Mouse (Mus musculus) right cerebral cortex, postnatal 10 days (tissue): Measurements from ENCODE around the gene Stx1a.
A peak's percentile ranks its signal among the peaks of the same experiment; 100 is the strongest.

Experiments
- DNase-seq, 2 experiments: peaks; one replicate each; pipeline ENCODE4 v3.0.0; 2021; ENCODE audit warnings: low spot score in 2 of 2

The Stx1a gene

DNA sequence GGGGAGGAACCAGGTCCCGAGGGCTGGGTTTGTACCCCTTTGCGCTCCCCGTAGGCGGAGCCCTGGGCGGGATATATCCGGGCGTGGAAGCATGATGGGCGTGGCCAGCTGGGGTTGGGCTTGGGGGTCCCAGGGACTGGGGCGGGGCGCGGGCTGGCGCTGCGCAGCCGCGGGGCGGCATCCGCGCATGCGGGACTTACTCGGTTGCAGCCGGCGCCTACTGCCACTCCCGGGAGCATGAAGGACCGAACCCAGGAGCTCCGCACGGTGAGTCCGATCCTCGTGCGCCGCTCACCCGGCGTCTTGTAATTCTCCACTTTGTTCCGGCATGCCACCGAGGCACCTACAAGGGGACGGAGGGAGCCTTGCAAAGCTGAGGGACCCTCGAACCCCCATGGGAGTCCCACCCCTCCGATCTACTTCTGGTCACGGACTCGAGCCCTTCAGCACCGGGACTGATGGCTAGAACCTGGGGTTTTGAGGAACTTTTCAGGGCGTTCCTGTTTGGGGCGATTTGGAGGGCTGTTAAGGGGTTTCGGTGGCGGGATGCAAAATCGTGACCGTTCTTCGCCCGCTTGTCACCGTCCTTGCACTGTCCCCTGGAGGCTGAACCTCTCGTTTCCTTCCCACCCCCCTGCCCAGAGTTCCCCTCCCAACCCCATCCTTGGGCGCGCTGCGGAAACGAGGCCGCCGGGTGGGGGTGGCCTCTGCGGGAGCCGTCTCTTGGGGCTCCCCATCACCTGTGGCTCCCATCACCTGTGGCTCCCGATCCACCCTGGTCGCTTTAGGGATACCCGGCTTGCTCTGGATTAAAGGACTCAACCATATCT is at the start of gene Stx1a:
Gene Stx1a (plus strand): TSS at position 139 of the 830 bp plus-strand sequence.
- DNase-seq, result peak; percentile 93

DNA sequence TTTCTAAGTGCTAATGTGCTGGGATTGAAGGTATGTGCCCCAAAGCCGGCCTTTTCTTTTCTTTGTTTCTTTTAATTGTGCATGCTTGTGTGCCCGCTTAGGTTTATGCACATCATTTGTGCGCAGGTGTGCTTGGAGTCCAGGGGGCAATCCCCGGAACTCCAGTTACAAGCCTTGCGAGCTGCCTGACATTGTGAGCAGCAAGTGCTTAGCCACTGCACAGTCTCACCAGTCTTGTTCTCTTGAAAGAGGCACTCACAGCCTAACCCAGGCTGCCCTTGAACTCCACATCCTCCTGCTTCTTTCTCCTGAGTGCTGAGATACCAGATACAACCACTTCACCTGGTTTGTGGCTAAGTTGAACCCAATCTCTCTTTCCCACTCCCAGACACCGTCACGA is 49.8 kb upstream of the Stx1a start:
- DNase-seq, result no peak

GRCm38 (mm10) chr5:134974294-134974693 is 49.0 kb upstream of the Stx1a start:
- no peak for DNase-seq

DNA sequence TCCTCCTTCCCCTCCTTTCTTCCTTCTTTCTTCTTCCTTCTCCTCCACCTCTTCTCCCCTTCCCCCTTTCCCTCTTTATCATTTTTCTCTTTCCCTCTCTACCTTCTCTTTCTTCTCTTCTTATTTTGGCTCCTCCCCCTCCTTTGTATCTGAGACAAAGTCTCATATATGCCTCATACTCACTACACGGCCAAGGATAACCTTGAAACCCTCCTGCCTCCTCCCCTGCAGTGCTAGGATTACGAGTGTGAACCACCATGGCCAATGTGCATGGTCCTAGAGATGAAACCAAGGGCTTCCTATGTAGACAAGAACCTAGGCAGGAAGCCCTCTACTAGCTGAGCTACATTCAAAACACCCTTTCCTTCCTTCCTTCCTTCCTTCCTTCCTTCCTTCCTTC is 48.4 kb upstream of the Stx1a start:
- DNase-seq, result no peak

- DNase-seq, result no peak
Measured at GRCm38 (mm10) chr5:134976164-134976563, 47.1 kb upstream of the Stx1a start.

- DNase-seq, result no peak
Measured at GRCm38 (mm10) chr5:134976577-134977250, 46.6 kb upstream of the Stx1a start.

DNA sequence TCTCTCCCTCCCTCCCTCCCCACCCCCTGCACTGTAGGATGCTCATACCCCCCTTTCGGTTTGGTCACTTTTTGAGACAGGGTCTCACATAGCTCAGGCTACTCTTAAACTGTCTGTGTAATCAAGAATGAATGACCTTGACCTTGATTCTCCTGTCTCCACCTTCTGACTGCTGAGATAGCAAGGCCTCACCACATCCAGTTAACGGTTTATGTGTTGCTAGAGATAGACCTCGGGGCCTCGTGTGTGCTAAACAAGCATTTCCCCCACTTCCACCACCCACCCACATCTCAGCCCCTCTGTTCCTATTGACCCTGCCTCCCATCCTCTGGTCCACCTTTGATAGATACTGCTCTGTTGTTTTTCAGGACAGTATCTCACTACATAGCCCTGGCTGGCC is 45.4 kb upstream of the Stx1a start:
- no peak for DNase-seq

GRCm38 (mm10) chr5:134981149-134981548 is 42.1 kb upstream of the Stx1a start:
- no peak for DNase-seq

- no peak for DNase-seq
Measured at GRCm38 (mm10) chr5:134983111-134983510, 40.2 kb upstream of the Stx1a start.

- no peak for DNase-seq
Measured at GRCm38 (mm10) chr5:134983771-134984170, 39.5 kb upstream of the Stx1a start.

DNA sequence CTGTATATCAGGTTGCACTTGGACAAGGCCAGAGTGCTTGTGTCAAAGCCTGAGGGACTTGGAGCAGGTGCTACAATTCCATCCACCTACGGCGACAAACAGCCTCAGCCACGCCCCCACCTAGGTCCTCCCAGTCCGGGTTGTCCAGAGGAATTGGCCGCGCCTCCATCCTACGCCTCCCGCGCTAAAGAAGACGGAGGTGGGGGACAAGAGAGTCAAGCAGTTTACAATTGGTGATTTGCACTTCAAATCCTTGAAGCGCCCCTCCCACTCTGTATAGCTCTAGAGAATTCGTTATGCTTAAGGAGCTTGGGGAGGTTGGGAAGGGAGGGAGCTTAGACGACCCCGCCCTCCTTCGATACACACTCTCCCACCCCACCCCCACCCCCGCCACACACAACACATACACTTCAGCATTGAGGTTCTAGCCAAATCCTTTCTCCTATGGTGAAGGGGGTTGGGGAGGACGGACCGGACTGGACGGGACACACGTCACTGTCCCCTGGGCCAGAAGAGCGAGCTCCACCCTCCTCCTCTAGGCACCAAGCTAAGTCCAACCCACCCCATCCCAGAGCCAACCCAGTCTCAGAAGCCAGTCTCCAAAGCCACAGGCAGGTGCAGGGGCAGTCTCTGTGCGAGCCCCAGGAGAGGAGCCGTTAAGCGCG is 37.5 kb upstream of the Stx1a start, which contains the start of gene Cldn3:
Gene Cldn3 (plus strand): TSS at position 582 of the 665 bp plus-strand sequence.
- no peak for DNase-seq

DNA sequence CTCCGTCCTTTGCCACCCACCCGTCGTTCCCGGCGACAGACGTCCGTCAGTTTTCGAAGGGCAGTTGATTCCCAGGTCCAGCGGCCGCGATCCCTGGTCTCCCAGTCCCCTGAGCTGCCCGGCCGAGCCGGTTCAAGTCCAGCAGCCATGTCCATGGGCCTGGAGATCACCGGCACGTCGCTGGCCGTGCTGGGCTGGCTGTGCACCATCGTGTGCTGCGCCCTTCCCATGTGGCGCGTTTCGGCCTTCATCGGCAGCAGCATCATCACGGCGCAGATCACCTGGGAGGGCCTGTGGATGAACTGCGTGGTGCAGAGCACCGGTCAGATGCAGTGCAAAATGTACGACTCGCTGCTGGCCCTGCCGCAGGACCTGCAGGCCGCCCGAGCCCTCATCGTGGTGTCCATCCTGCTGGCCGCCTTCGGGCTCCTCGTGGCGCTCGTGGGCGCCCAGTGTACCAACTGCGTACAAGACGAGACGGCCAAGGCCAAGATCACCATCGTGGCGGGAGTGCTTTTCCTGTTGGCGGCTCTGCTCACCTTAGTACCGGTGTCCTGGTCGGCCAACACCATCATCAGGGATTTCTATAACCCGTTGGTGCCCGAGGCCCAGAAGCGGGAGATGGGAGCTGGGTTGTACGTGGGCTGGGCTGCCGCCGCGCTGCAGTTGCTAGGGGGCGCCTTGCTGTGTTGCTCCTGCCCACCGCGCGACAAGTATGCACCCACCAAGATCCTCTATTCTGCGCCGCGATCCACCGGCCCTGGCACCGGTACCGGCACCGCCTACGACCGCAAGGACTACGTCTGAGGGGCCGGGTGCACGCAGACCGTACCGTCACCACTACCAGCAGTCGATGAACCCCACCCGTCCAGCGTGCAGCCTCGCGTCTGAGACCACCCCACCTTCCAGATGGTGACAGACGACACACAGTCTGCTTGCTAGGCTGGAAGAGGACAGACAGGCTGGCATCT is 36.7 kb upstream of the Stx1a start:
- DNase-seq, result peak; percentile 39 to 46

GRCm38 (mm10) chr5:134989166-134989565 is 34.1 kb upstream of the Stx1a start:
- no peak for DNase-seq

DNA sequence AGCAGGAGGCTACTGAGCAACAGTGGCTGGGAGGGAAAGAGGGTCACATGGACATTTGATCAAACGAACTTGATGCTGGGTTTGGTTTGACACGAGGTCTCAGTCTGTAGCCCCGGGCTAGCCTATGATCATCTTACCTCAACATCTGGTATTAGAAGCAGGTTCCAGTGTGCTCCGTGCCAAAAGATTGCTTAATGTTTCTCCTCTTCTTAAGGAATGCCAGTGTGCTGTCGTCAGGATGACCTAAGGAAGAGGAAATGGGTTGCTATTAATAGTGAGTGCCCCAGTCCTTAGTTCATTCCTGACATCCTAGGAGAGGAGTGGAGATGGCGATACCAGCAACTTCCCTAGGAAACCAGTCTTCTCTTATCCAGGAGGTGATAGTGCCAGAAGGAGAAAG is 33.5 kb upstream of the Stx1a start:
- DNase-seq, result no peak

DNA sequence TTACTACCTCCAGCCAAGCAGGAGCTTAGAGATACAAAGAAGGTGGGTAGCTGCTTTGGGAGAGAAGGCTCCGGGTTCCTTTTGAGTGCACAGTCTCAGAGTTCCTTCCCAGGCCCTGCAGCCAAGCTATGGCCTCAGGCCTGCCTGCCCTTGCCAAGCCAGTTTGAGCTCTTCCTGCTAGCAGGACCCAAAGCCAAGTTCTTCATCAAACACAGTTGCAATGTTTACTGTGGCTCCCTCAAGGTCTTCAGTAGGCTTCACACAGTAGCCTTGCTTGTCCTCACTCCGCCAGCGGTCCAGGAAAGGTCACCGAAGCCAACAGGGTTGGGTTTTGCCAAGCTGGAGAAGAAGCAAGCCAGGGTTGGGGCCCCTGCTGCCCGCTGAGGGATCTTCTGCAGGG is 30.7 kb upstream of the Stx1a start:
- peak in 1 of 2 experiments; percentile 34 for DNase-seq

DNA sequence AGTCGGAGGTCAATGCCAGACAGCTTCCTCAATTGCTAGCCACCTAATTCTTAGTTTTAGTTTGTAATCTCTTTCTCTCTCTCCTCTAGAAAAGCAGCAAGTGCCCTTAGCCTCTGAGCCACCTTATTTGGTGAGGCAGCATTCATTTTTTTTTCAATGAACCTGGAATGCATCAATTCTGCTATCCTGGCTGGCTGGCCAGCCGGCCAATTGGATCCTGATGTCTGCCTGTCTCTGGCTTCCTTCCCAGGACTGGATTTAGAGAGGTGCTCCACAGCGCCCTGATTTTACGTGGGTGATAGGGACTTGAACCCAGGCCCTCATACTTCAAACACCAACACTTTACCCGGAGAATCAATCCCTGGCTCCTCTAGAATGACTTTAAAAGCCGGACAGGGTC is 24.9 kb upstream of the Stx1a start:
- no peak for DNase-seq

GRCm38 (mm10) chr5:134999797-135000196 is 23.5 kb upstream of the Stx1a start:
- no peak for DNase-seq

DNA sequence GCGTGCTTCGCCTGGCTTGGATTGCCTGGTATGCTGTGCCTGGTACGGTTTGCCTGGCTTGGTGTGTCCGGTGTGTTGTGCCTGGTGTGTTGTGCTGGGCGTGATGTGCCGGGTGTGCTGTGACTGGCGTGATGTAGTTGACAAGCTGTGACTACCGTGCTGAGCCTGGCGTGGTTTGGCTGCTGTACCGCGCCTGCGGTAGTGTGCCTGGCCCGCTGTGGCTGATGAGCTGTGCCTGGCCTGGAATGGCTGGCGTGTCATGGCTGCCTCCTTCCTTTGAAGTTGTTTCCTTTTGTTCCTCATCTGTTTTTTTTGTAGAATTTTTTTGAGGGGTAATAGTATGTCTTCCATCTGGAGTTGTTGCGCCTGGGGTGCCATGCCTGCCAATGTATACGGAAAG is 22.5 kb upstream of the Stx1a start:
- DNase-seq, result no peak

- peak; percentile 61 to 69 for DNase-seq
Measured at GRCm38 (mm10) chr5:135001309-135001708, 22.0 kb upstream of the Stx1a start.

DNA sequence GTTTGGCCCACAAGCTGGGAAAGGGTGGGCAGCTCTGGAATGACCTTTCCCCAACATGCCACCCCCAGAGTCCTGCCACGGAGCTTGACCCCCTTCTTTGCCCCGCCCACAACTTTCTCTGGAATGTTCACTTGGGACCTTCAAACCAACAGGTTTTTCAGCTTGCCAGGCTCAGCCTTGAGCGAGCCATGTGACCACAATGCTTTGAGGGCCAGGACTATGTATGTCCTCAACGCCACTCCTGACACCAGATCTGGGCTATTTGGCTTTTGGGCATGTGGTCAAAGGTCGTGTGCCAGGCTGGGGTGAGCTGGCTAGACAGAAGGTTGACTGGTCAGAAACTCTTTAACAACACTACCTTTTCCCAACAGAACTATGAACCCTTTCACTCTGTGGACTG is 21.1 kb upstream of the Stx1a start:
- no peak for DNase-seq

GRCm38 (mm10) chr5:135007802-135008571 is 15.3 kb upstream of the Stx1a start:
- peak; percentile 62 to 75 for DNase-seq
